Mouse (Mus musculus): ENCODE results near the gene Wdr63. TPM values are rescaled to one million over a fixed set of nuclear protein-coding genes. Genes with fewer than 3 reads are reported as not detected.

Wdr63 gene
- total and polyA plus RNA-seq, 3 experiments: not detected

GRCm38 (mm10) chr3:146150560-146150959, 42.6 kb upstream of the Wdr63 start:
- Histone ChIP-seq H3K27me3 (ENCODE audit: control insufficient read depth in 1 of 2, insufficient read depth in 2 of 2, low read length in 2 of 2) (no peaks in the 10 kb centered on the region; a peak in 1 of 4 replicates), H3K4me1 (ENCODE audit: control insufficient read depth in 1 of 2, insufficient read depth in 2 of 2, low read length in 2 of 2) (peaks cover 6 to 7% of the 10 kb centered on the region in 2 experiments), H3K27ac (ENCODE audit: control insufficient read depth, low read depth, low read length) (no peak overlapping the region), H3K9me3 (replicated peaks; ENCODE audit: insufficient read depth, low read length) (no peaks in the 10 kb centered on the region), H3K9ac (ENCODE audit: control insufficient read depth, low read depth, low read length, poor library complexity, severe bottlenecking) (no peak overlapping the region), H3K36me3 (ENCODE audit: control insufficient read depth in 1 of 2, insufficient read depth in 2 of 2, low read length in 2 of 2) (peaks cover 0 to 2% of the 10 kb centered on the region in 2 experiments; a peak in 2 of 4 replicates), H3K79me2 (ENCODE audit: control insufficient read depth, insufficient read depth, low read length, poor library complexity) (no peaks in the 10 kb centered on the region), H3K4me3 (ENCODE audit: control insufficient read depth in 1 of 2, insufficient read depth in 1 of 2, low read depth in 2 of 2, low read length in 2 of 2) (peak overlapping the region; percentile 58 to 63; a peak in 2 of 4 replicates)
- no peak for DNase-seq (ENCODE audit: low read depth, low spot score)
- TF ChIP-seq MXI1 (IDR thresholded peaks at IDR 0.05; ENCODE audit: low read depth, low read length): no peak
- TF ChIP-seq BHLHE40 (IDR thresholded peaks at IDR 0.05; ENCODE audit: borderline replicate concordance, low read depth, low read length): no peak
- TF ChIP-seq NRF1 (IDR thresholded peaks at IDR 0.05; ENCODE audit: insufficient read depth, low read depth, low read length, poor library complexity, severe bottlenecking): no peak
- no peak for TF ChIP-seq USF1 (IDR thresholded peaks at IDR 0.05; ENCODE audit: low read depth, low read length)
- no peak for TF ChIP-seq ETS1 (IDR thresholded peaks at IDR 0.05; ENCODE audit: low read depth, low read length)
- TF ChIP-seq ZMIZ1 (IDR thresholded peaks at IDR 0.05; ENCODE audit: low read depth, low read length): no peak
- no peak for TF ChIP-seq POLR2AphosphoS2 (IDR thresholded peaks at IDR 0.05; ENCODE audit: low read length)
- no peak for TF ChIP-seq ZC3H11A (IDR thresholded peaks at IDR 0.05; ENCODE audit: low read depth, low read length)
- TF ChIP-seq MYB (IDR thresholded peaks at IDR 0.05; ENCODE audit: low read depth, low read length): no peak
- no peak for TF ChIP-seq POLR2A (IDR thresholded peaks at IDR 0.05; ENCODE audit: control insufficient read depth in 1 of 2, insufficient read depth in 1 of 2, low read depth in 1 of 2, low read length in 2 of 2, poor library complexity in 1 of 2)

- peak overlapping the region; percentile 53 for H3K9ac ChIP-seq (ENCODE audit: control insufficient read depth, low read depth, low read length, poor library complexity, severe bottlenecking)
- DNase-seq (ENCODE audit: low read depth, low spot score): peak; percentile 30
- H3K36me3 ChIP-seq (ENCODE audit: control insufficient read depth in 1 of 2, insufficient read depth in 2 of 2, low read length in 2 of 2): peaks cover 0 to 2% of the 10 kb centered on the region in 2 experiments; a peak in 2 of 4 replicates
- H3K4me3 ChIP-seq (ENCODE audit: control insufficient read depth in 1 of 2, insufficient read depth in 1 of 2, low read depth in 2 of 2, low read length in 2 of 2): peak overlapping the region; percentile 58 to 63
- H3K79me2 ChIP-seq (ENCODE audit: control insufficient read depth, insufficient read depth, low read length, poor library complexity): no peaks in the 10 kb centered on the region
- H3K9me3 ChIP-seq (replicated peaks; ENCODE audit: insufficient read depth, low read length): no peaks in the 10 kb centered on the region
- no peaks in the 10 kb centered on the region; a peak in 1 of 4 replicates for H3K27me3 ChIP-seq (ENCODE audit: control insufficient read depth in 1 of 2, insufficient read depth in 2 of 2, low read length in 2 of 2)
- H3K27ac ChIP-seq (ENCODE audit: control insufficient read depth, low read depth, low read length): no peak overlapping the region
- H3K4me1 ChIP-seq (ENCODE audit: control insufficient read depth in 1 of 2, insufficient read depth in 2 of 2, low read length in 2 of 2): peaks cover 6 to 7% of the 10 kb centered on the region in 2 experiments
- TF ChIP-seq MAFK (IDR thresholded peaks at IDR 0.05; ENCODE audit: borderline replicate concordance, low read depth, low read length) (no peak), RAD21 (IDR thresholded peaks at IDR 0.05; ENCODE audit: low read depth, low read length) (no peak), TCF12 (IDR thresholded peaks at IDR 0.05; ENCODE audit: low read depth, low read length) (no peak), USF1 (IDR thresholded peaks at IDR 0.05; ENCODE audit: low read depth, low read length) (no peak), BHLHE40 (IDR thresholded peaks at IDR 0.05; ENCODE audit: borderline replicate concordance, low read depth, low read length) (no peak), MYB (IDR thresholded peaks at IDR 0.05; ENCODE audit: low read depth, low read length) (no peak), MAX (IDR thresholded peaks at IDR 0.05; ENCODE audit: low read length) (no peak), GABPA (IDR thresholded peaks at IDR 0.05; ENCODE audit: low read depth, low read length) (no peak), EP300 (IDR thresholded peaks at IDR 0.05; ENCODE audit: low read depth in 1 of 2, low read length in 2 of 2) (no peak), USF2 (IDR thresholded peaks at IDR 0.05; ENCODE audit: borderline replicate concordance in 1 of 2, insufficient read depth in 1 of 2, low read depth in 1 of 2, low read length in 2 of 2) (no peak), CTCF (IDR thresholded peaks at IDR 0.05 in 2 of 3, conservative IDR thresholded peaks at IDR 0.05 in 1 of 3; ENCODE audit: control insufficient read depth in 1 of 3, insufficient read depth in 1 of 3, low read depth in 2 of 3, low read length in 3 of 3, poor library complexity in 1 of 3, severe bottlenecking in 1 of 3) (no peak), MEF2A (IDR thresholded peaks at IDR 0.05; ENCODE audit: extremely low read depth, insufficient replicate concordance, low read depth, low read length, poor library complexity, severe bottlenecking) (no peak), NRF1 (IDR thresholded peaks at IDR 0.05; ENCODE audit: insufficient read depth, low read depth, low read length, poor library complexity, severe bottlenecking) (no peak)
Measured at GRCm38 (mm10) chr3:146150058-146150400, 42.1 kb upstream of the Wdr63 start.

Data from MEL (cell line).